Mouse (Mus musculus) bone marrow macrophage, adult 2 months (primary cell): Measurements from ENCODE around the gene Rack1. TPM values are rescaled to one million over a fixed set of nuclear protein-coding genes. Genes with fewer than 3 reads are reported as not detected.
A peak's percentile ranks its signal among the peaks of the same experiment; 100 is the strongest.
"Not testable (repeated sequence)": the region's sequence is repeated elsewhere in the genome, so short reads cannot be mapped to it uniquely, and the experiment has no call there.

Source experiments
- H3K27ac ChIP-seq: 2 replicates; pipeline ENCODE4 v1.5.1; 2012; ENCODE audit warnings: low read depth, low read length; ENCODE audit not compliant: insufficient read depth
- H3K4me1 ChIP-seq: 2 replicates; pipeline ENCODE4 v1.6.1; 2012; ENCODE audit warnings: low read length; ENCODE audit not compliant: control insufficient read depth, insufficient read depth
- H3K4me3 ChIP-seq: 2 replicates; pipeline ENCODE4 v1.5.1; 2012; ENCODE audit warnings: mild to moderate bottlenecking, low read length, moderate library complexity; ENCODE audit not compliant: insufficient read depth
- CTCF ChIP-seq: IDR thresholded peaks from 2 replicates; pipeline ENCODE4 v1.5.1; 2012; ENCODE audit warnings: low read depth, mild to moderate bottlenecking, low read length, moderate library complexity
- POLR2A ChIP-seq: IDR thresholded peaks from 2 replicates; pipeline ENCODE4 v1.6.1; 2012; ENCODE audit warnings: mild to moderate bottlenecking, low read depth, low read length, borderline replicate concordance
- polyA plus RNA-seq: library from polyadenylated mRNA; stranded (reverse); fragments of >200 nt; gene quantifications from 2 replicates; pipeline ENCODE4 v1.2.4, GENCODE M21; 2012; ENCODE audit not compliant: missing spikeins, insufficient read depth, insufficient read length

The Rack1 gene
- polyA plus RNA-seq, 1 experiment: 1,563 TPM

DNA sequence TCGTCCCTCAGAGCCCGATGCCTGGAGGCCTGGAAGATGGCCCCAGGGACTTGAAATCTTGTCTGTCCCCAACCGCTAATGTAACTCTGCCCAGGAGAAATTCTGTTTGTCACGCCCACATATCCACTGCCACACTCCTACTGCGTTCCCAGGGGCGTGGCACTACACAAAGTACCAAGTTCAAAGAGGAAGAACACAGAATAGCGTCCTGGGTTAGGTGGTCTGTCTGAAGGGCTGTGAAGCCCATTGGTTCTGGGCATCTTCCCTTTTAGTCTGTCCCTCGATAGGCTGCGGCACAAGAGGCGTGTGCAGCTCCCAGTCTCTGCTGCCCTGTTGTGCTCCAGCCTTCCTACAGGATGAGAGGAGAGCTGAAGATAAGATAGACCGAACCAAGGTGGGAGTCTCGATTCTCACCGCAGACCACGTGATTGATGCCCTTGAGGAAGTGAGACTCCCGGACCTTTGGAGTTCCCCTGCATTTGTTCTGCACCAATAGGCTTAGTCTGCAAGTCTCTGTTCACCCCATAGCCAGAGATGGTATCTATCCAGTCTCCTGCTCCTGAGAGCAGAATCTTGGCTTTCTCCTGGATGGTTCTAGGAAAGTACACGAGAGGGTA lies 38.2 kb downstream of the Rack1 start:
- Histone ChIP-seq H3K27ac (peak overlapping the region; percentile 2; the same call in 1 of the 2 replicates), H3K4me3 (peak overlapping the region; percentile 86), H3K4me1 (peaks cover 4% of the 10 kb centered on the region)
- no peak for TF ChIP-seq POLR2A

GRCm38 (mm10) chr11:48838879-48839680 lies 38.9 kb downstream of the Rack1 start:
- H3K27ac ChIP-seq: no peak overlapping the region; the same call in 1 of the 2 replicates
- no peak for TF ChIP-seq POLR2A
- no peak for TF ChIP-seq CTCF
- peaks cover 4% of the 10 kb centered on the region for H3K4me1 ChIP-seq
- peak overlapping the region; percentile 86 for H3K4me3 ChIP-seq

DNA sequence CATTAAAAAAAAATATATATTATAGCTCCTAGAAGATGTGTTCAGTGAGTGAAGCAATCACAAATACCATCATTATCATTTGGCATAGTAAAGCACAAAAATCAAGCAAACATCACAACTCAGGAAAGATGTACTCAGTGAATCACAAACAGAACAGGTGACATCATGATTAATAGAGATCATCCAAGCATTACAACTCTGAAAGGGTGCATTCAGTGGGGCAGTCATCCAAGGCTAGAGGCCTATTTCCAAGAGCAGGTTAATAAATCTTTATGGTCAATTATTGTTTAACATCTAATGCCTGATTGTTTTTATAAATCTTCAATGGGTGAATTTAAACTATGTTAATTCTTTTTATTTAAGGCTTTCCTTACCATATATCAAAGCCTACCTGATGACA lies 40.7 kb downstream of the Rack1 start:
- H3K4me3 ChIP-seq: no peak overlapping the region
- H3K4me1 ChIP-seq: peaks cover 4% of the 10 kb centered on the region
- no peak overlapping the region for H3K27ac ChIP-seq
- TF ChIP-seq POLR2A: no peak
- no peak for TF ChIP-seq CTCF

DNA sequence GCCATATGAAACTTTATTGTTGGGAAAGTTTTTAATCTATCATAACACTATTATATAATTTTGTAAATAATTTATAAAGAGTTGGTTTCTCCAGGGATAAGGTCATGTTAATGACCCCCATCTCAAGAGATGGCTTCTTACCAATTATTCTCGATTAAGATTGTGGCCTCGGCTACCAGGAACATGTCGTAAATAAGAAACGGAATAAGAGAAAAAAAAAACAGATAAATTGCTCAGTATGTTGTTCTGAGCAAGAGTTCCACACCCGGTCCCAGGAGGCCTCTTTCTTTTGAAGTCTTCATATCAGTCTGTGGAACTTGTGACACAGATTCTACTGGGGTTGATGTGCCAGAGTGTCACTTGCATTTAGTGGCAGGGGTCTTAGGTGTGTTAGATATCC lies 41.1 kb downstream of the Rack1 start:
- H3K4me3 ChIP-seq: no peak overlapping the region
- TF ChIP-seq POLR2A: no peak
- TF ChIP-seq CTCF: no peak
- no peak overlapping the region for H3K27ac ChIP-seq
- H3K4me1 ChIP-seq: peaks cover 4% of the 10 kb centered on the region

GRCm38 (mm10) chr11:48842378-48842792 lies 42.3 kb downstream of the Rack1 start:
- Histone ChIP-seq H3K4me1 (peaks cover 4% of the 10 kb centered on the region), H3K27ac (no peak overlapping the region), H3K4me3 (no peak overlapping the region)
- TF ChIP-seq POLR2A: no peak
- TF ChIP-seq CTCF: no peak

GRCm38 (mm10) chr11:48843202-48843601 lies 43.1 kb downstream of the Rack1 start:
- H3K27ac ChIP-seq: no peak overlapping the region
- H3K4me1 ChIP-seq: peaks cover 4% of the 10 kb centered on the region
- H3K4me3 ChIP-seq: no peak overlapping the region
- TF ChIP-seq POLR2A: no peak
- no peak for TF ChIP-seq CTCF

DNA sequence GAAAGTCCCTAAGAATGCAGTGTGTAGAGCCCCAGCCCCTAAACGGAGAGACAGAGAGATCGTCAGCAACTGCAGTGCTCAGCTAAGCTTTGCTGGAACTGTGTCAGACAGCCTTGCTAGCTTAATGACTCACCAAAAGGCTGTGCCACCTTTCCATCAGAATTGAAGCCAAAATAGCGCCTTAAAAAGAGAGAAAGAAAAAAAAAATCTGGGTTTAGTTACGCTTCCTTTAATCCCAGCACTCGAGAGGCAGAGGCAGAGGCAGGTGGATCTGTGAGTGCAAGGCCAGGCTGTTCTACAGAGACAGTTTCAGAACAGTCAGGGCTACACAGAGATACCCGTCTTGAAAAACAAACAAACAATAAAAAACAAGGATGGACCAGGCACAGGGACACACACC lies 44.2 kb downstream of the Rack1 start:
- TF ChIP-seq CTCF: no peak
- no peak for TF ChIP-seq POLR2A
- Histone ChIP-seq H3K27ac (no peak overlapping the region), H3K4me3 (no peak overlapping the region), H3K4me1 (no peaks in the 10 kb centered on the region; the same call in 1 of the 2 replicates)

DNA sequence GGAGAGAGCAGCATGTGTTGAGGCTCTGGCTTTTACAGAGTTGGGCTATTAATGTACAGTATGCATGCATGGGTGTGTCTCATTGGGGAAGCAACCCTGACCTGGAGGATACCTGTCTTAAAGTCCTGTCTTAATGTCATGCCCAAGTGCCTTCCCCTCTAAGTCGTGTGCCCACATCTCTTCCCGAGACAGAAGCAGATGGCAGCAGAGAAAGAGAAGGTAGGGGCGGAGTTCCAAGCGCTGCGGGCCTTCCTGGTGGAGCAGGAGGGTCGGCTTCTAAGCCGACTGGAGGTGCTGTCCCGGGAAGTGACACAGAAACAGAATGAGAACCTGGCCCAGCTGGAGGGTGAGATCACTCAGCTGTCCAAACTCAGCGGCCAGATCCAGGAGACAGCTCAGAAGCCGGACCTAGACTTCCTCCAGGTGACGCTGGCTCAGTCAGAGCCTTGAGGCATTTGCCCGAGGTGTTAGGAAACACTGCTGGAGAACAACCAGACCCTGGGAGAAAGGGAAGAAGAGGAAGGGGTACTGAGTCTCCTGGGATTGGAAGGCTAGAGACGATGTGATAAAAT lies 45.2 kb downstream of the Rack1 start:
- H3K27ac ChIP-seq: no peak overlapping the region
- no peaks in the 10 kb centered on the region for H3K4me1 ChIP-seq
- no peak overlapping the region for H3K4me3 ChIP-seq
- TF ChIP-seq POLR2A: no peak
- no peak for TF ChIP-seq CTCF

DNA sequence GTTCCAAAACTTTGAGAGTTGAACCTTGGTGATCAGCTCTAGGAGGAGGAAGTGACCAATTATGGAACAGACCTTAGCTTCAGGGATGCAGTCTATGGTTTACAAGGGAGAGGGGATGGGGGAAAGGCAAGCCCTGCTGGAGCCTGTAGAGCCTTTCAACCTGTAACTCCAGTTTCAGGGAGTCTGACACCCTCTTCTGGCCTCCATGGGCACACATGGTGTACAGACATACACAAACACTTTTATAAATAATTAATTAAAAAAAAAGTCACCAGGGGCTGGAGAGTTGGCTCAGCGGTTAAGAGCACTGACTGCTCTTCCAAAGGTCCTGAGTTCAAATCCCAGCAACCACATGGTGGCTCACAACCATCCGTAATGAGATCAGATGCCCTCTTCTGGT lies 46.2 kb downstream of the Rack1 start:
- not testable (repeated sequence) for H3K27ac ChIP-seq, H3K4me3 ChIP-seq, H3K4me1 ChIP-seq

DNA sequence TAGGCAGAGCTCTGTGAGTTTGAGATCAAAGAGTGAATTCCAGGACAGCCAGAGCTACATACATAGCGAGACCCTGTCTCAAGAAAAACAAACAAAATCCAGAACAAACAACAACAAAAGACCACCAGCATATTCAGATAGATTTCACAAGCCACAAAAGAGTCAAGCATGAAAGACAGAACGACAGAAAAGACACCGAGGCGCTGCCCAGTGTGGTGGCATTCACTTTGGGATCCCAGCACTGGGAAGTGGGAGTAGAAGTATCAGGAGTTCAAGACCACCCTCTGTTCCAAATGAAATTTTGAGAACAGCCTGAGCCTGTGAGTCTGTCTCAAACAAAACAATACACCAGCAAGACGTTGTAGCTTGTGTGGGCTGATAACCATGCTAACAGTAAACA lies 46.7 kb downstream of the Rack1 start:
- Histone ChIP-seq H3K27ac (no peak overlapping the region), H3K4me1 (no peaks in the 10 kb centered on the region), H3K4me3 (no peak overlapping the region)
- no peak for TF ChIP-seq CTCF
- no peak for TF ChIP-seq POLR2A
